Mouse (Mus musculus) heart, embryonic 13.5 days (tissue): ENCODE data around the gene Samd4b. TPM values are rescaled to one million over a fixed set of nuclear protein-coding genes. Genes with fewer than 3 reads are reported as not detected.

Source experiments
- ATAC-seq: fragments of 200-750 bp; cut with Nextera tagmentation; 2 replicates; pipeline ENCODE4 v1.8.0; 2017; ENCODE audit warnings: moderate TSS enrichment; ENCODE audit not compliant: insufficient number of reproducible peaks, low FRiP score, low TSS enrichment; ENCODE audit errors: extremely low read depth
- H3K27ac ChIP-seq: fragments of 300-500 bp; sonication (generic); replicated peaks from 2 replicates; pipeline ENCODE4 v1.5.1; 2015; ENCODE audit warnings: moderate library complexity, mild to moderate bottlenecking, inconsistent platforms
- H3K27me3 ChIP-seq: fragments of 300-500 bp; sonication (generic); replicated peaks from 2 replicates; pipeline ENCODE4 v1.6.1; 2015; ENCODE audit warnings: mild to moderate bottlenecking, inconsistent platforms
- H3K36me3 ChIP-seq: fragments of 300-500 bp; sonication (generic); 2 replicates; pipeline ENCODE4 v1.6.1; 2015; ENCODE audit warnings: mild to moderate bottlenecking, inconsistent platforms
- H3K4me1 ChIP-seq: fragments of 300-500 bp; sonication (generic); 2 replicates; pipeline ENCODE4 v1.6.1; 2015; ENCODE audit warnings: inconsistent platforms
- H3K4me2 ChIP-seq: fragments of 300-500 bp; sonication (generic); 2 replicates; pipeline ENCODE4 v1.6.1; 2015; ENCODE audit warnings: inconsistent platforms, mild to moderate bottlenecking, moderate library complexity
- H3K4me3 ChIP-seq: fragments of 300-500 bp; sonication (generic); 2 replicates; pipeline ENCODE4 v1.5.1; 2015; ENCODE audit warnings: moderate library complexity, mild to moderate bottlenecking, inconsistent platforms
- H3K9ac ChIP-seq: fragments of 300-500 bp; sonication (generic); 2 replicates; pipeline ENCODE4 v1.6.1; 2015; ENCODE audit warnings: inconsistent platforms, mild to moderate bottlenecking, moderate library complexity
- H3K9me3 ChIP-seq: fragments of 300-500 bp; sonication (generic); 2 replicates; pipeline ENCODE4 v1.6.1; 2016; ENCODE audit warnings: inconsistent platforms
- WGBS: fragments of 180-500 bp; shearing (Covaris S2); methylation state at CpG from one replicate; pipeline ENCODE4 v1.1.7; 2015; ENCODE audit warnings: mixed read lengths; 5-methylcytosine and 5-hydroxymethylcytosine counted together
- polyA plus RNA-seq: library from polyadenylated mRNA; unstranded; fragments of >200 nt; fragmentation: Nextera tagmentation; extraction: Ambion mirVana; gene quantifications from 2 replicates; pipeline ENCODE4 v1.2.1, GENCODE M21; 2015

Samd4b gene
- polyA plus RNA-seq, 1 experiment from 2014 or later: 23.3 TPM

GRCm38 (mm10) chr7:28558486-28558885 is 39.5 kb downstream of the Samd4b start:
- peaks cover 32% of the 10 kb centered on the region for H3K4me1 ChIP-seq
- H3K9ac ChIP-seq: no peak overlapping the region
- no peak for ATAC-seq
- H3K36me3 ChIP-seq: peaks cover 52% of the 10 kb centered on the region
- no peak overlapping the region for H3K27ac ChIP-seq
- H3K4me2 ChIP-seq: no peak overlapping the region
- 46% methylated on average over 4 of the region's 4 CpGs for WGBS
- no peaks in the 10 kb centered on the region for H3K27me3 ChIP-seq
- no peaks in the 10 kb centered on the region for H3K9me3 ChIP-seq
- H3K4me3 ChIP-seq: no peak overlapping the region

- 29% methylated on average over 6 of the region's 6 CpGs for WGBS
- ATAC-seq: no peak
- Histone ChIP-seq H3K4me3 (no peak overlapping the region), H3K27me3 (no peaks in the 10 kb centered on the region), H3K4me1 (peaks cover 32% of the 10 kb centered on the region), H3K9ac (peak overlapping the region; percentile 56; the same call in 1 of the 2 replicates), H3K4me2 (no peak overlapping the region), H3K9me3 (no peaks in the 10 kb centered on the region), H3K36me3 (peaks cover 44% of the 10 kb centered on the region), H3K27ac (no peak overlapping the region)
Observed at GRCm38 (mm10) chr7:28557708-28558107, 40.2 kb downstream of the Samd4b start.

- Histone ChIP-seq H3K27ac (no peak overlapping the region), H3K4me1 (peaks cover 32% of the 10 kb centered on the region), H3K9ac (no peak overlapping the region), H3K36me3 (peaks cover 38% of the 10 kb centered on the region), H3K27me3 (no peaks in the 10 kb centered on the region), H3K4me2 (no peak overlapping the region), H3K9me3 (no peaks in the 10 kb centered on the region), H3K4me3 (no peak overlapping the region)
- 64% methylated on average over 5 of the region's 5 CpGs for WGBS
- no peak for ATAC-seq
Observed at GRCm38 (mm10) chr7:28557069-28557468, 40.9 kb downstream of the Samd4b start.

GRCm38 (mm10) chr7:28555939-28556535 is 41.9 kb downstream of the Samd4b start:
- peaks cover 28% of the 10 kb centered on the region for H3K36me3 ChIP-seq
- H3K4me3 ChIP-seq: no peak overlapping the region
- no peak overlapping the region for H3K4me2 ChIP-seq
- no peak for ATAC-seq
- H3K9ac ChIP-seq: no peak overlapping the region
- no peaks in the 10 kb centered on the region for H3K9me3 ChIP-seq
- no peaks in the 10 kb centered on the region for H3K27me3 ChIP-seq
- H3K27ac ChIP-seq: no peak overlapping the region
- H3K4me1 ChIP-seq: peaks cover 32% of the 10 kb centered on the region
- 15% methylated on average over 5 of the region's 5 CpGs for WGBS

GRCm38 (mm10) chr7:28553076-28553475 is 44.9 kb downstream of the Samd4b start:
- H3K4me3 ChIP-seq: no peak overlapping the region
- peaks cover 7% of the 10 kb centered on the region for H3K27me3 ChIP-seq
- no peaks in the 10 kb centered on the region for H3K9me3 ChIP-seq
- WGBS: 85% methylated on average over 6 of the region's 6 CpGs
- H3K4me2 ChIP-seq: no peak overlapping the region
- no peak for ATAC-seq
- H3K4me1 ChIP-seq: peaks cover 22% of the 10 kb centered on the region
- H3K9ac ChIP-seq: no peak overlapping the region
- H3K27ac ChIP-seq: no peak overlapping the region
- H3K36me3 ChIP-seq: no peaks in the 10 kb centered on the region

- Histone ChIP-seq H3K4me2 (no peak overlapping the region), H3K9ac (no peak overlapping the region), H3K4me3 (no peak overlapping the region), H3K36me3 (no peaks in the 10 kb centered on the region), H3K27me3 (peaks cover 62% of the 10 kb centered on the region), H3K27ac (no peak overlapping the region), H3K4me1 (peaks cover 18% of the 10 kb centered on the region), H3K9me3 (no peaks in the 10 kb centered on the region)
- 62% methylated on average over 7 of the region's 7 CpGs for WGBS
- no peak for ATAC-seq
Observed at GRCm38 (mm10) chr7:28547628-28548027, 50.3 kb downstream of the Samd4b start.

GRCm38 (mm10) chr7:28547154-28547553 is 50.8 kb downstream of the Samd4b start, which contains the start of gene Nccrp1:
Gene Nccrp1, minus strand, starts transcription at chr7:28547254.
- H3K9ac ChIP-seq: peak within 1 kb of the TSS; percentile 54; the same call in 1 of the 2 replicates
- H3K4me3 ChIP-seq: peak within 1 kb of the TSS; percentile 40
- no peaks in the 10 kb centered on the region for H3K36me3 ChIP-seq
- peaks cover 18% of the 10 kb centered on the region for H3K4me1 ChIP-seq
- H3K9me3 ChIP-seq: no peaks in the 10 kb centered on the region
- H3K27me3 ChIP-seq: peaks cover 64% of the 10 kb centered on the region
- ATAC-seq: no peak
- H3K4me2 ChIP-seq: peak within 1 kb of the TSS; percentile 62
- 10% methylated on average over 5 of the region's 5 CpGs for WGBS
- no peak within 1 kb of the TSS for H3K27ac ChIP-seq

GRCm38 (mm10) chr7:28546649-28547048 is 51.3 kb downstream of the Samd4b start:
- Histone ChIP-seq H3K9ac (peak overlapping the region; percentile 54; the same call in 1 of the 2 replicates), H3K4me2 (peak overlapping the region; percentile 62), H3K9me3 (no peaks in the 10 kb centered on the region), H3K4me1 (peaks cover 18% of the 10 kb centered on the region), H3K27me3 (peaks cover 64% of the 10 kb centered on the region), H3K27ac (no peak overlapping the region), H3K36me3 (no peaks in the 10 kb centered on the region), H3K4me3 (peak overlapping the region; percentile 40)
- 2% methylated on average over 22 of the region's 22 CpGs for WGBS
- no peak for ATAC-seq

GRCm38 (mm10) chr7:28545891-28546210 is 52.1 kb downstream of the Samd4b start:
- 44% methylated on average over 7 of the region's 7 CpGs for WGBS
- Histone ChIP-seq H3K36me3 (no peaks in the 10 kb centered on the region), H3K4me3 (no peak overlapping the region), H3K4me1 (peaks cover 18% of the 10 kb centered on the region), H3K27me3 (peaks cover 64% of the 10 kb centered on the region), H3K4me2 (no peak overlapping the region), H3K9ac (no peak overlapping the region), H3K27ac (no peak overlapping the region), H3K9me3 (no peaks in the 10 kb centered on the region)
- no peak for ATAC-seq

GRCm38 (mm10) chr7:28545048-28545890 is 52.7 kb downstream of the Samd4b start:
- no peaks in the 10 kb centered on the region for H3K9me3 ChIP-seq
- WGBS: 21% methylated on average over 14 of the region's 14 CpGs
- H3K36me3 ChIP-seq: no peaks in the 10 kb centered on the region
- ATAC-seq: no peak
- H3K27ac ChIP-seq: no peak overlapping the region
- H3K4me2 ChIP-seq: no peak overlapping the region
- H3K9ac ChIP-seq: no peak overlapping the region
- H3K4me3 ChIP-seq: no peak overlapping the region
- H3K4me1 ChIP-seq: peaks cover 18% of the 10 kb centered on the region
- peaks cover 64% of the 10 kb centered on the region for H3K27me3 ChIP-seq

GRCm38 (mm10) chr7:28544051-28544601 is 53.8 kb downstream of the Samd4b start:
- Histone ChIP-seq H3K4me3 (peak overlapping the region; percentile 25), H3K9me3 (no peaks in the 10 kb centered on the region), H3K9ac (no peak overlapping the region), H3K4me1 (peaks cover 18% of the 10 kb centered on the region), H3K36me3 (no peaks in the 10 kb centered on the region), H3K27ac (no peak overlapping the region), H3K27me3 (peaks cover 72% of the 10 kb centered on the region), H3K4me2 (peak overlapping the region; percentile 58)
- WGBS: 8% methylated on average over 25 of the region's 27 CpGs
- no peak for ATAC-seq
